Mouse (Mus musculus) MEL (cell line): Measurements from ENCODE around the gene A3galt2.
A peak's percentile ranks its signal among the peaks of the same experiment; 100 is the strongest.

Experiments used
- CTCF ChIP-seq, 3 experiments: IDR thresholded peaks in 2 of 3; conservative IDR thresholded peaks in 1 of 3; 2 replicates each; pipeline ENCODE4 v1.5.1; 2011 to 2012; ENCODE audit warnings: low read length in 3 of 3, low read depth in 2 of 3, mild to moderate bottlenecking in 2 of 3, improper control_type of control experiment in 1 of 3, inconsistent platforms in 1 of 3, mixed read lengths in 1 of 3, moderate library complexity in 1 of 3; ENCODE audit not compliant: control insufficient read depth in 1 of 3, insufficient read depth in 1 of 3, poor library complexity in 1 of 3, severe bottlenecking in 1 of 3
- NRF1 ChIP-seq: IDR thresholded peaks from 2 replicates; pipeline ENCODE4 v1.6.1; 2014; ENCODE audit warnings: low read depth, mild to moderate bottlenecking, inconsistent platforms, low read length, improper control_type of control experiment, moderate library complexity; ENCODE audit not compliant: poor library complexity, insufficient read depth, severe bottlenecking
- POLR2A ChIP-seq, 2 experiments: IDR thresholded peaks; 2 replicates each; pipeline ENCODE4 v1.6.1; 2011 to 2012; ENCODE audit warnings: low read length in 2 of 2, mild to moderate bottlenecking in 2 of 2, control low read depth in 1 of 2, improper control_type of control experiment in 1 of 2, low read depth in 1 of 2, moderate library complexity in 1 of 2; ENCODE audit not compliant: control insufficient read depth in 1 of 2, insufficient read depth in 1 of 2, poor library complexity in 1 of 2
- TCF12 ChIP-seq: IDR thresholded peaks from 2 replicates; pipeline ENCODE4 v1.6.1; 2014; ENCODE audit warnings: low read depth, mild to moderate bottlenecking, inconsistent platforms, low read length, improper control_type of control experiment, moderate library complexity

GRCm38 (mm10) chr4:128760029-128760428 lies 4.9 kb downstream of the A3galt2 start:
- no peak for TF ChIP-seq POLR2A (IDR thresholded peaks at IDR 0.05; ENCODE audit: control insufficient read depth in 1 of 2, insufficient read depth in 1 of 2, low read depth in 1 of 2, low read length in 2 of 2, poor library complexity in 1 of 2)
- TF ChIP-seq TCF12 = peak; percentile 95
- TF ChIP-seq NRF1 = no peak
- no peak for TF ChIP-seq CTCF (IDR thresholded peaks at IDR 0.05 in 2 of 3, conservative IDR thresholded peaks at IDR 0.05 in 1 of 3; ENCODE audit: control insufficient read depth in 1 of 3, insufficient read depth in 1 of 3, low read depth in 2 of 3, low read length in 3 of 3, poor library complexity in 1 of 3, severe bottlenecking in 1 of 3)
